Mouse (Mus musculus): Measurements from ENCODE around the gene R3hdml.
"Not testable (repeated sequence)": the region's sequence is repeated elsewhere in the genome, so short reads cannot be mapped to it uniquely, and the experiment has no call there.

R3hdml gene

DNA sequence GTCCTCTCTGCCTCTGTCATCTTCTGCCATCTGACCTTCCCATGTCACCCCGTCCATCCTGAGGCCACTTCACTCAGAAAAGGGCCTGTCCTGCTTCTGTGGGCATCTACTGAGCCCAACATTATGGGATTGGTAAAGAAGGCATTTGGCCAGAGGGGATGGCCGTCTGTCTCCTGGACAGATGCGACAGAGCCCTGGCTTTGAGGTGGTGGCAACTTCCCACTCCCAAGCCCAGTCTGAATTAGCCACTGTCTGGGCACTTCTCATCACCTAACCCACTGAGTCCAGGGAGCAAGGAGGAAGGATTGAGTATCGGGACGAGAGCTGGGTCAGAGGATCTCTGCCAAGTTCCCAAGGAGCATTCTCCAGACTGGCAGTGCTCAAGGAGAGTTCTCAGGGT lies at the start of gene R3hdml:
R3hdml (plus strand) TSS at position 301 of the 400 bp plus-strand sequence.
- no peak for DNase-seq (ENCODE audit: extremely low spot score, low read depth, low spot score)

GRCm38 (mm10) chr2:163443543-163443942 lies 48.6 kb upstream of the R3hdml start:
- DNase-seq (ENCODE audit: extremely low spot score, low read depth, low spot score) = no peak

DNA sequence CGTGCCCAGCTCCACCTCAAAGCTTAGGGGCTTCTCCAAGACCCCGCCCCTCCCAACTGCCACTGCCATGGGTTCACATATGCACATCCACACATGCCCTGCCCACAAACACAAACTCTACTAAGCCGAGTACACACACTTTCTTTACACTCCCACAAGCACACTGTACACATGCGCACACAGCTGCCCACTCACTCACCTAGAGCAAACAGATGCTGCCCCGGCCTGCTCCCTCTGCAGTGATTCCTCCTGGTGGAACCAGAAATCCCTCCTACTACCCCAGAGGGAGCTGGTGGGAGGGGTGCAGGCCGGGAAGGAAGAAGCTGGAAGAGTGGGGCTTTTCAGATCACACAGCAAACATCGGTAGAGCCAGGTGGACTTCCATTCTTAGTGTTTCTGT lies 48.1 kb upstream of the R3hdml start:
- DNase-seq (ENCODE audit: extremely low spot score, low read depth, low spot score) = no peak

DNA sequence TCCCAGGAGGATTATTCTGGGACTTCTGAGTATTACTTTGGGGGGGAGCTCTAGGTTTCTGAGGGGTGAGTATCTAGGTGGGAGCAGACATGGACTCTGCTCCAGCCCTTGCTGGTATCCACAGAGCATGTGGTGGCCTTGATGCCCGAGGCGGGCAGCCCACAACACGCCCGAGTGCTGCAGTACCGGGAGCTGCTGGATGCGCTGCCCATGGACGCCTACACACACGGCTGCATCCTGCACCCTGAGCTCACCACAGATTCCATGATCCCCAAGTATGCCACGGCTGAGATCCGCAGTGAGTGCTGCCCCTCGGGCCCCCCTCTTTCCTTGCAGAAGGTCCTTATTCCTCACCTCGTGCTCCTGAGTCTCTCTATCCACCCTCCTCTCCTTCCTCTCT lies 44.7 kb upstream of the R3hdml start:
- DNase-seq (ENCODE audit: extremely low spot score, low read depth, low spot score) = no peak

DNA sequence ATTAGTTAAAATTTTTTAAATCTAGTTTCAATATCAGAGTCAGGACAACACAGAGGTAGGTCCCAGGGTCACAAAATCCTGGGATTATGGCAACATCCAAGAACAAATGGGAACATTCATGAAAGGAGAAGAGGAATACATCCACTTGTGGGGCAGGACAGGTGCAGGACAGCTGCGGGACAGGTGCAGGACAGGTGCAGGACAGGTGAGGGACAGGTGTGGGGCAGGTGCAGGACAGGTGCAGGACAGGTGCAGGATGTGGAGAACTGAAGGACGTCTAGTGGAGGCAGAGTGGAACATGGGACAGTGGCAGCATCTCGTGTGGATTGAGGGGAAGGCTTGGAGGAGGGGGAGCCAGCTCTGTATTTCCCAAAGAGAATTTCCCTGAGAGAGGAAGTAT lies 42.8 kb upstream of the R3hdml start:
- DNase-seq (ENCODE audit: extremely low spot score, low read depth, low spot score) = no peak

DNA sequence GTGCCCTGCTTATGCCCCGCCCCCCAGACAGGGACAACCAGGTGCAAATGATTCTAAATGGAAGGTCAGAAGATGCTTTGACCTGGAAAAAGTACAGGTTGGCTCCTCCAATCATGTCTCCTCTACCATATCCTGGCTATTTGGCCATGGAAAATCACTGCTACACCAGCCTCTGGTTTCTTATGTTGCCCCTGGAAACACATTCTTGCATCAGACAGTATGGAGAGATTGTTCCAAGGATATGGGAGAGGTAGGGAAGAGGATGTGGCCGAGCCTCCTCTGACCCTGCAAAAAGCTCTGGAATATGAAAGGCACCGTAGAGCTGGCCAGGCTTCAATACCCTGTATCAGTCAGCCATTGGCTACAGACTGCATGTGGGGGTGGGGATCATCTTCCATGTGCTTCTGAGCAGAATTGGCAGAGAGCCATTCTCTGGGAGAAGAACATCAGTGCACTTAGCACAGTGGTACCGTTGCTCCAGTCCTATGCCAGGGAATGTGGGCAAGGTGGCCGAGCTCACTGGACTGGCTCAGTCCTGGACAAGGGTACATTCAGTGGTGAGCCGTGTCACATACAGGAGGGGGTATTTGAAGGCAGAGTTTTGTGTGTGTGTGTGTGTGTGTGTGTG lies 41.3 kb upstream of the R3hdml start:
- no peak for DNase-seq (ENCODE audit: extremely low spot score, low read depth, low spot score)

DNA sequence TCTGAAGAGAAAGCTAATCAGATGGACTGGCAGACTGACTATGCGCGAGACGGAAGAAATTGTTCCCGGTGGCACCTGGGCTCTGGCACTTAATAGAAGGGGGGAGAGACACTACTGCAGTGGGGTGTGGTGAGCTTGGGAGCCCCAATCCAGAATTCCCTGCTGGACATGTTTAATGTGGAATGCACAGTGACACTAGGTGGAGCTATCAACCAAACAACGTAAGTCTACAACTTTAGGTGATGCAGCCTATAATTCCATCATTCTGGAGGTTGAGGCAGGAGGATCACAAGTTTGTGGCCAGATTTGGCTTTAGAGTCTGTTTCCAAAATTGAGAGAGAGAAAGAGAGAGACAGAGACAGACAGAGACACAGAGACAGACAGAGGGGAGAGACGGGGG lies 39.4 kb upstream of the R3hdml start:
- no peak for DNase-seq (ENCODE audit: extremely low spot score, low read depth, low spot score)

DNA sequence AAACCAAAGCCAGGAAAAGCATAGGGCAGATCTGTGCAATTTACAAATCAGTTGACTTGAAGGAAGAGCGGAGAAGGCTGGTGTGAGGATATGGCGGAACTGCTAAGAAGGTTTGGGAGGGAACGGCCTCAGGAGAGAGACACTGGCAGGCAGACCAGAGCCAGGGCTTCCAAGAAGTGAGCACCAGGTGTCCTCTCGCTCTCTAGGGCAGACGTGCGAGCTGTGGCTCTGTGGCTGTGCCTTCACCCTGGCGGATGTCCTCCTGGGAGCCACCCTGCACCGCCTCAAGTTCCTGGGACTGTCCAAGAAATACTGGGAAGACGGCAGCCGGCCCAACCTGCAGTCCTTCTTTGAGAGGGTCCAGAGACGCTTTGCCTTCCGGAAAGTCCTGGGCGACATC lies 38.7 kb upstream of the R3hdml start:
- DNase-seq (ENCODE audit: extremely low spot score, low read depth, low spot score) = no peak

DNA sequence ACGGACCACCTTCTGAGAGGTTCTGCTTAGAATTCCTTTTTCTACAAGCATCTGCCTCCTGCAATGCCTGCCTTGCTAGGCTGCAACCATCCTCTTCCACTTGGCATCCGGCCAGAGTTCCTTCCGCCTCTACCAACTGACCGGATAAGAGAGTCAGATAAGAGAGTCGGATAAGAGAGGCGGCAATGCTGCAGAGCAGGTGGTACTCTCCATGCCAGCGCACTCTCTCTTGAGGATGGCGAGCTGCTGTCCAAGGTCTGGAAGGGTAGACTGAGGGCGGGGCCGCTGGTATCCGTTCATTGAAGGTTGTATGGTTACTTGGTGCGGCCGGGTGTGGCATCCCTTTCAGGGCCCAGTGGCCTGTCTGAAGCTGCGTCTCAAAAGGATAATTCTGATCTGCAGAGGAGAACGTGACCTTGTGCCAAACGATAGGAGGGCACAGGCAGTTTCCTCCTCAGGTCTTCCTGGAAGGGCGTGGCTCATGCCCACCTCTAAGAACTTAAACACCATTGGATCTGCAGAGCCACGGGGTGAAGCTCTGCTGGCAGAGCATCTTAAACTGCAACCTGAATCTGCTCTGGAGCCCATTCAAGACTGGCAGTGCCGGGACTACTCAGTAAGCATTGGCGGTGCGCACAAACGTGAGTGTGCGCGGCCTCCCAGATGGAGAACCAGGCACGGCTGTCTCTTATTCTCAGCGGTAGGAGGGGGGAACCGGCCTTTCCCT lies 33.4 kb upstream of the R3hdml start:
- no peak for DNase-seq (ENCODE audit: extremely low spot score, low read depth, low spot score)

DNA sequence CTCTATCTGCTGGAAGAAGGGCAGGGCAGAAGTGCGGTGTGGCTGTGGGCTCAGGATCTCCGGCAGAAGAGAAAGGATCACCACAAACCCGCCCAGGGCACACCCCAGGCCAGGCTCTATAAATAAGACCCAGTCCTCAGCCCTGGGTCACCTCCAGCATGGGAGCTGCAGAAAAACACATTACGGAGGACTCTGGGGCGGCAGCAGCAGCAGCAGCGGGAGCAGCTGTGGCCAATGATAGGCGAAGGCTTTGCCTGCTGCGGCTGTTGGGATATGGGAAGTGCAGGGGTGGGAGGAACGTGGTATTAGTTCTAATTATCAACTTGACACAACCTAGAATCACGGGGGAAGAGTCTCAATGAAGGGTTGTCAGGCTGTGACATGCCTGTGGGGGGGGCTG lies 32.7 kb upstream of the R3hdml start:
- DNase-seq (ENCODE audit: extremely low spot score, low read depth, low spot score) = no peak

- DNase-seq (ENCODE audit: extremely low spot score, low read depth, low spot score) = no peak
Observed at GRCm38 (mm10) chr2:163460622-163461021, 31.5 kb upstream of the R3hdml start.

- DNase-seq (ENCODE audit: extremely low spot score, low read depth, low spot score) = not testable (repeated sequence)
Observed at GRCm38 (mm10) chr2:163461307-163461706, 30.8 kb upstream of the R3hdml start.

GRCm38 (mm10) chr2:163462386-163462785 lies 29.7 kb upstream of the R3hdml start:
- no peak for DNase-seq (ENCODE audit: extremely low spot score, low read depth, low spot score)

GRCm38 (mm10) chr2:163462801-163463200 lies 29.3 kb upstream of the R3hdml start:
- no peak for DNase-seq (ENCODE audit: extremely low spot score, low read depth, low spot score)

GRCm38 (mm10) chr2:163463251-163463769 lies 28.8 kb upstream of the R3hdml start:
- DNase-seq (ENCODE audit: extremely low spot score, low read depth, low spot score) = no peak

- DNase-seq (ENCODE audit: extremely low spot score, low read depth, low spot score) = no peak
Observed at GRCm38 (mm10) chr2:163463998-163464397, 28.1 kb upstream of the R3hdml start.

DNA sequence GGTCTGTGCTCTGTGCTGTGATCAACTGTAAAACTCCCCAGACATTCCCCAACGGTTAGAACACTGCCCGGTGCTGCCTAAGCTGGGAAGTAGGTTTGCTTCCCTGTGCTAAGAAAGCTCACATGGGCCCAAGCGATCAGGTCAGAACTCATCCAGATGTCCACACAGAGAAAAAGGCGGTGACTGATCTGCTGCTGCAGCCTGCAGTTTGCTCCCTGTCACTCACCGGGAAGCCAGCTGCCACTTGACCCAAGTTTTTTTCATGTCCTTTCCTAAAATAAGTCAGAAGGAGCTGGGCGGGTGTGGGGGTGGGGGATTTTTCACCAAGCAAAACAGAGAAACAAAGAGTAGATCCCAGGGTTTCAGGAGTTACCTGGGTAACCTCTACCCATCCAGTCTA lies 27.6 kb upstream of the R3hdml start:
- no peak for DNase-seq (ENCODE audit: extremely low spot score, low read depth, low spot score)

GRCm38 (mm10) chr2:163466771-163467170 lies 25.3 kb upstream of the R3hdml start:
- DNase-seq (ENCODE audit: extremely low spot score, low read depth, low spot score) = no peak

GRCm38 (mm10) chr2:163467585-163467984 lies 24.5 kb upstream of the R3hdml start:
- no peak for DNase-seq (ENCODE audit: extremely low spot score, low read depth, low spot score)

- no peak for DNase-seq (ENCODE audit: extremely low spot score, low read depth, low spot score)
Observed at GRCm38 (mm10) chr2:163468866-163469265, 23.3 kb upstream of the R3hdml start.

- DNase-seq (ENCODE audit: extremely low spot score, low read depth, low spot score) = no peak
Observed at GRCm38 (mm10) chr2:163469711-163470110, 22.4 kb upstream of the R3hdml start.

DNA sequence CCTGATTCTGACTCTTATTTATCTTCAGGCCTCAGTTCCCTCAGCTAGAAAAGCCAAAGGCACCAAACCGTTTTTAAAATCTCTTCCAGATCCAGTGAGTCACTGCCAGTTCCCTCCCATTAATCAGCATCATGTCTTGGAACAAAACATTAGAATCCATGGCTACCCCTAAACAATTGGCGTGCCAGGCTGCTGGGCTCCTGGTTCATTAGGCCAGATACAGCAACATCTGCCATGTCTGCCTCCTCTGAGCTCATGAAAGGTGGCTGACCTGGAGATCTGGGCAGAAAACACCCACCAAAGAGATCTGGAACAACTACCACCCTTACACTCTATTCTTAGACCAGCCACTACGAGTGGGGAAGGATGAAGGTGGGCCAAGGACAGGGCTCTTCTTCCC lies 21.0 kb upstream of the R3hdml start:
- no peak for DNase-seq (ENCODE audit: extremely low spot score, low read depth, low spot score)
